Mouse (Mus musculus) cerebellum, adult 2 months (tissue): ENCODE results near the gene Gstp1.

Experiments used
- CTCF ChIP-seq: fragments of 200-500 bp; IDR thresholded peaks from 2 replicates; pipeline ENCODE4 v1.5.1; 2011; ENCODE audit warnings: low read depth, mild to moderate bottlenecking, control low read depth, low read length, moderate library complexity, borderline replicate concordance; ENCODE audit not compliant: insufficient read depth
- POLR2A ChIP-seq: fragments of 200-500 bp; IDR thresholded peaks from 2 replicates; pipeline ENCODE4 v1.6.1; 2011; ENCODE audit warnings: low read length, control low read depth, borderline replicate concordance; ENCODE audit not compliant: insufficient read depth

DNA sequence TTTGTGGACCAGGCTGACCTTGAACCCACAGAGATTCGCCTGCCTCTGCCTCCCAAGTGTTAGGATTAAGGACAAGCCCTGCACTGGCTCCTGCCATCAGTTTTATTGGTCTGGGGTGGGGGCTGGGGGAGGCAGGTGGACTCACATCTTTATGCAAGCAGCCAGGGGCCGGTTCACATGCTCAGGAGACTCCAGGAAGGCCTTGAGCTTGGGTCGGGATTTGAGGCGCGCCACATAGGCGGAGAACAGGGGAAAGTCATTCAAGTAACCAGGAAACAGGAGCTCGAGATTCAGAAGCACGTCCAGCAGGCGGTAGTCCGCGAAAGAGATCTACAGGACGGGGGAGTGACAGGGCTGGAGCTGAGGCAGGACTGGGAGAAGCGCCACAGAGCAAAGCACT, 19.6 kb upstream of the Gstp1 start:
- no peak for TF ChIP-seq POLR2A
- TF ChIP-seq CTCF: no peak
